8 mouse cellular contexts compared by ENCODE assay signal in genomic region chr3:87886416-87886815, GRCm38 (mm10). TPM values are rescaled to one million over a fixed set of nuclear protein-coding genes. Genes with fewer than 3 reads are reported as not detected.
DNase-seq lines count a peak whose midpoint lies in the region; ATAC-seq and TF ChIP-seq lines count a peak whose summit lies in the region.

No protein-coding gene starts in this region.

- no peak overlapping the region for H3K9ac ChIP-seq in forebrain, embryonic 11.5 days (ENCODE audit: low read length)
- H3K9ac ChIP-seq in limb, embryonic 14.5 days (ENCODE audit: low read depth, low read length, severe bottlenecking): 0 out of 2 replicates have a peak overlapping the region, but pooled peaks have one; percentile 53
- H3K9ac ChIP-seq in stomach, embryonic 16.5 days (ENCODE audit: low read length): peak overlapping the region; percentile 57; the same call in 1 of the 2 replicates

- TF ChIP-seq CTCF in thymus, adult 2 months (IDR thresholded peaks at IDR 0.05; ENCODE audit: borderline replicate concordance, control insufficient read depth, extremely low read depth, insufficient read depth, low read length, poor library complexity): no peak

- TF ChIP-seq POLR2A in thymus, adult 2 months (IDR thresholded peaks at IDR 0.05; ENCODE audit: control insufficient read depth, extremely low read depth, insufficient read depth, low read length, poor library complexity): no peak
- no peak for TF ChIP-seq POLR2A in limb, embryonic 14.5 days (IDR thresholded peaks at IDR 0.05; ENCODE audit: borderline replicate concordance, extremely low read depth, insufficient read depth, insufficient read length)

- H3K27me3 ChIP-seq in forebrain, embryonic 10.5 days (ENCODE audit: poor library complexity, severe bottlenecking): no peaks in the 10 kb centered on the region
- H3K27me3 ChIP-seq in forebrain, embryonic 11.5 days (ENCODE audit: control insufficient read depth, insufficient read depth, low read length): no peaks in the 10 kb centered on the region
- H3K27me3 ChIP-seq in thymus, adult 2 months (ENCODE audit: control insufficient read depth, insufficient read depth, low read length): no peaks in the 10 kb centered on the region
- no peaks in the 10 kb centered on the region for H3K27me3 ChIP-seq in limb, embryonic 14.5 days (ENCODE audit: control insufficient read depth, insufficient read depth, low read length)
- H3K27me3 ChIP-seq in stomach, embryonic 16.5 days (ENCODE audit: control insufficient read depth, insufficient read depth, low read length): no peaks in the 10 kb centered on the region

- no peak for DNase-seq in forebrain, embryonic 10.5 days (ENCODE audit: extremely low spot score, low spot score)
- DNase-seq in forebrain, embryonic 11.5 days (ENCODE audit: low spot score): no peak
- DNase-seq in thymus, adult 2 months: peak; percentile 5
- no peak for DNase-seq in thymus, postnatal 4 days
- no peak for DNase-seq in limb, embryonic 14.5 days (ENCODE audit: low spot score)
- no peak for DNase-seq in embryo, embryonic 10.5 days (ENCODE audit: low spot score)
- DNase-seq in frontal cortex, adult 2 months (ENCODE audit: extremely low spot score in 1 of 2, low spot score in 1 of 2): no peak

- no peak overlapping the region for H3K4me2 ChIP-seq in forebrain, embryonic 11.5 days (ENCODE audit: low read depth, low read length, severe bottlenecking)
- H3K4me2 ChIP-seq in limb, embryonic 14.5 days (replicated peaks; ENCODE audit: low read depth, low read length, severe bottlenecking): peak overlapping the region; percentile 50
- peak overlapping the region; percentile 47 for H3K4me2 ChIP-seq in stomach, embryonic 16.5 days (ENCODE audit: low read depth, low read length)

- 88% methylated on average over 6 of the region's 6 CpGs for WGBS in forebrain, embryonic 10.5 days
- WGBS in forebrain, embryonic 11.5 days: 90% methylated on average over 6 of the region's 6 CpGs
- WGBS in thymus, adult 2 months: 94% methylated on average over 6 of the region's 6 CpGs
- WGBS in limb, embryonic 14.5 days: 84% methylated on average over 6 of the region's 6 CpGs
- 84% methylated on average over 6 of the region's 6 CpGs for WGBS in stomach, embryonic 16.5 days

- H3K4me3 ChIP-seq in forebrain, embryonic 10.5 days: peak overlapping the region; percentile 100; the same call in 1 of the 2 replicates
- no peak overlapping the region for H3K4me3 ChIP-seq in forebrain, embryonic 11.5 days (ENCODE audit: low read depth, low read length)
- H3K4me3 ChIP-seq in thymus, adult 2 months (ENCODE audit: control insufficient read depth, insufficient read depth, low read length): no peak overlapping the region
- H3K4me3 ChIP-seq in limb, embryonic 14.5 days (replicated peaks; ENCODE audit: low read length): peak overlapping the region; percentile 97
- peak overlapping the region; percentile 65 for H3K4me3 ChIP-seq in stomach, embryonic 16.5 days (replicated peaks; ENCODE audit: low read length)

- H3K27ac ChIP-seq in forebrain, embryonic 10.5 days: peak overlapping the region; percentile 96; the same call in 1 of the 2 replicates
- H3K27ac ChIP-seq in forebrain, embryonic 11.5 days (ENCODE audit: low read depth, low read length): no peak overlapping the region
- H3K27ac ChIP-seq in thymus, adult 2 months (ENCODE audit: control insufficient read depth, insufficient read depth, low read length): no peak overlapping the region
- no peak overlapping the region for H3K27ac ChIP-seq in limb, embryonic 14.5 days (replicated peaks; ENCODE audit: low read depth, low read length)
- H3K27ac ChIP-seq in stomach, embryonic 16.5 days (ENCODE audit: low read length): no peak overlapping the region

- peaks cover 15% of the 10 kb centered on the region for H3K36me3 ChIP-seq in forebrain, embryonic 10.5 days (replicated peaks)
- H3K36me3 ChIP-seq in forebrain, embryonic 11.5 days (ENCODE audit: control insufficient read depth, insufficient read depth, low read length): peaks cover under 1% of the 10 kb centered on the region; the same call in 1 of the 2 replicates
- no peaks in the 10 kb centered on the region for H3K36me3 ChIP-seq in thymus, adult 2 months (ENCODE audit: control insufficient read depth, insufficient read depth, low read length)
- H3K36me3 ChIP-seq in limb, embryonic 14.5 days (ENCODE audit: control insufficient read depth, insufficient read depth, low read length): peaks cover 3% of the 10 kb centered on the region; the same call in 1 of the 2 replicates
- no peaks in the 10 kb centered on the region for H3K36me3 ChIP-seq in stomach, embryonic 16.5 days (ENCODE audit: control insufficient read depth, insufficient read depth, low read length)

- peaks cover 21% of the 10 kb centered on the region for H3K4me1 ChIP-seq in forebrain, embryonic 10.5 days
- peaks cover 5% of the 10 kb centered on the region; the same call in 1 of the 2 replicates for H3K4me1 ChIP-seq in forebrain, embryonic 11.5 days (replicated peaks; ENCODE audit: control insufficient read depth, insufficient read depth, low read length)
- peaks cover 7% of the 10 kb centered on the region; the same call in 1 of the 2 replicates for H3K4me1 ChIP-seq in thymus, adult 2 months (replicated peaks; ENCODE audit: control insufficient read depth, insufficient read depth, low read length)
- H3K4me1 ChIP-seq in limb, embryonic 14.5 days (ENCODE audit: control insufficient read depth, insufficient read depth, low read length): peaks cover 12% of the 10 kb centered on the region
- peaks cover 16% of the 10 kb centered on the region for H3K4me1 ChIP-seq in stomach, embryonic 16.5 days (ENCODE audit: control insufficient read depth, insufficient read depth, low read length)

- ATAC-seq in forebrain, embryonic 11.5 days (replicated peaks; ENCODE audit: low FRiP score): no peak
- no peak for ATAC-seq in limb, embryonic 14.5 days (ENCODE audit: low FRiP score, low read depth)
- ATAC-seq in stomach, embryonic 16.5 days (ENCODE audit: insufficient read depth, low FRiP score): no peak

- H3K9me3 ChIP-seq in forebrain, embryonic 10.5 days: peaks cover 6% of the 10 kb centered on the region; the same call in 1 of the 2 replicates
- no peaks in the 10 kb centered on the region; the same call in 1 of the 2 replicates for H3K9me3 ChIP-seq in forebrain, embryonic 11.5 days (ENCODE audit: control insufficient read depth, low read length)
- 0 out of 2 replicates have a peak, but pooled peaks cover 3% of the 10 kb centered on the region for H3K9me3 ChIP-seq in limb, embryonic 14.5 days (ENCODE audit: control insufficient read depth, low read length)
- no peaks in the 10 kb centered on the region; the same call in 1 of the 2 replicates for H3K9me3 ChIP-seq in stomach, embryonic 16.5 days (replicated peaks; ENCODE audit: control insufficient read depth, low read length)

RNA-seq across cellular contexts. Expression of gene Prcc, which starts 1.0 kb away (rescaled TPM):
- polyA plus RNA-seq in forebrain, embryonic 10.5 days (2016; fragmentation: Nextera tagmentation; extraction: Ambion mirVana): 16.9 and 17.3 TPM in 2 replicates
- 19.6 and 22.3 TPM in 2 replicates for polyA plus RNA-seq in forebrain, embryonic 11.5 days (2014; fragmentation: Nextera tagmentation; extraction: Ambion mirVana)
- 54.5 and 60.0 TPM in 2 replicates for polyA plus RNA-seq in thymus, adult 2 months (2012; rRNA removed)
- polyA plus RNA-seq in limb, embryonic 14.5 days (2012; rRNA removed): 48.5 and 50.6 TPM in 2 replicates
- 15.8 and 16.8 TPM in 2 replicates for polyA plus RNA-seq in limb, embryonic 14.5 days (2014; fragmentation: Nextera tagmentation; extraction: Ambion mirVana)
- 6.7 and 7.5 TPM in 2 replicates for polyA plus RNA-seq in stomach, embryonic 16.5 days (2015; fragmentation: Nextera tagmentation; extraction: Ambion mirVana)
- polyA plus RNA-seq in frontal cortex, adult 2 months (2012; rRNA removed): 38.8 and 40.2 TPM in 2 replicates

RNA-seq across cellular contexts. Expression of gene Hdgf, which starts 19.7 kb away (rescaled TPM):
- 199 and 219 TPM in 2 replicates for polyA plus RNA-seq in forebrain, embryonic 10.5 days (2016; fragmentation: Nextera tagmentation; extraction: Ambion mirVana)
- polyA plus RNA-seq in forebrain, embryonic 11.5 days (2014; fragmentation: Nextera tagmentation; extraction: Ambion mirVana): 325 and 329 TPM in 2 replicates
- polyA plus RNA-seq in thymus, adult 2 months (2012; rRNA removed): 112 and 136 TPM in 2 replicates
- polyA plus RNA-seq in limb, embryonic 14.5 days (2012; rRNA removed): 160 and 203 TPM in 2 replicates
- polyA plus RNA-seq in limb, embryonic 14.5 days (2014; fragmentation: Nextera tagmentation; extraction: Ambion mirVana): 260 and 268 TPM in 2 replicates
- 82.1 and 83.1 TPM in 2 replicates for polyA plus RNA-seq in stomach, embryonic 16.5 days (2015; fragmentation: Nextera tagmentation; extraction: Ambion mirVana)
- 171 and 183 TPM in 2 replicates for polyA plus RNA-seq in frontal cortex, adult 2 months (2012; rRNA removed)

RNA-seq across cellular contexts. Expression of gene Mrpl24, which starts 32.9 kb away (rescaled TPM):
- polyA plus RNA-seq in forebrain, embryonic 10.5 days (2016; fragmentation: Nextera tagmentation; extraction: Ambion mirVana): 71.4 and 74.8 TPM in 2 replicates
- polyA plus RNA-seq in forebrain, embryonic 11.5 days (2014; fragmentation: Nextera tagmentation; extraction: Ambion mirVana): 69.4 and 74.5 TPM in 2 replicates
- 60.5 and 72.4 TPM in 2 replicates for polyA plus RNA-seq in thymus, adult 2 months (2012; rRNA removed)
- 88.6 and 124 TPM in 2 replicates for polyA plus RNA-seq in limb, embryonic 14.5 days (2012; rRNA removed)
- polyA plus RNA-seq in limb, embryonic 14.5 days (2014; fragmentation: Nextera tagmentation; extraction: Ambion mirVana): 66.2 and 75.7 TPM in 2 replicates
- polyA plus RNA-seq in stomach, embryonic 16.5 days (2015; fragmentation: Nextera tagmentation; extraction: Ambion mirVana): 66.2 and 77.2 TPM in 2 replicates
- 80.0 and 80.7 TPM in 2 replicates for polyA plus RNA-seq in frontal cortex, adult 2 months (2012; rRNA removed)

RNA-seq across cellular contexts. Expression of gene Sh2d2a, which starts 39.9 kb away (rescaled TPM):
- polyA plus RNA-seq in forebrain, embryonic 10.5 days (2016; fragmentation: Nextera tagmentation; extraction: Ambion mirVana): 0.09 and 0.10 TPM in 2 replicates
- polyA plus RNA-seq in forebrain, embryonic 11.5 days (2014; fragmentation: Nextera tagmentation; extraction: Ambion mirVana): not detected in 2 replicates
- 179 and 180 TPM in 2 replicates for polyA plus RNA-seq in thymus, adult 2 months (2012; rRNA removed)
- polyA plus RNA-seq in limb, embryonic 14.5 days (2012; rRNA removed): 0.08 and 0.18 TPM in 2 replicates
- not detected in 2 replicates for polyA plus RNA-seq in limb, embryonic 14.5 days (2014; fragmentation: Nextera tagmentation; extraction: Ambion mirVana)
- 0.16 and 0.26 TPM in 2 replicates for polyA plus RNA-seq in stomach, embryonic 16.5 days (2015; fragmentation: Nextera tagmentation; extraction: Ambion mirVana)
- 0.02 and 0.06 TPM in 2 replicates for polyA plus RNA-seq in frontal cortex, adult 2 months (2012; rRNA removed)

RNA-seq across cellular contexts. Expression of gene Isg20l2, which starts 43.7 kb away (rescaled TPM):
- 87.7 and 88.3 TPM in 2 replicates for polyA plus RNA-seq in forebrain, embryonic 10.5 days (2016; fragmentation: Nextera tagmentation; extraction: Ambion mirVana)
- polyA plus RNA-seq in forebrain, embryonic 11.5 days (2014; fragmentation: Nextera tagmentation; extraction: Ambion mirVana): 73.9 and 78.7 TPM in 2 replicates
- 31.6 and 40.8 TPM in 2 replicates for polyA plus RNA-seq in thymus, adult 2 months (2012; rRNA removed)
- polyA plus RNA-seq in limb, embryonic 14.5 days (2012; rRNA removed): 35.7 and 39.7 TPM in 2 replicates
- polyA plus RNA-seq in limb, embryonic 14.5 days (2014; fragmentation: Nextera tagmentation; extraction: Ambion mirVana): 26.7 and 27.0 TPM in 2 replicates
- polyA plus RNA-seq in stomach, embryonic 16.5 days (2015; fragmentation: Nextera tagmentation; extraction: Ambion mirVana): 40.8 and 41.5 TPM in 2 replicates
- 12.9 and 13.9 TPM in 2 replicates for polyA plus RNA-seq in frontal cortex, adult 2 months (2012; rRNA removed)

Comparison
In these comparisons a context has a peak if more than half of its experiments do, and no peak if none do; other contexts are left out.
1. H3K4me3 ChIP-seq: peak in forebrain, embryonic 10.5 days (single experiment), limb, embryonic 14.5 days (single experiment) and stomach, embryonic 16.5 days (single experiment); none in forebrain, embryonic 11.5 days (single experiment) and thymus, adult 2 months (single experiment).